Mouse (Mus musculus) thymus, adult 2 months (tissue): ENCODE measurements around the gene Spock1. TPM values are rescaled to one million over a fixed set of nuclear protein-coding genes. Genes with fewer than 3 reads are reported as not detected.

ENCODE experiments used
- DNase-seq: peaks from one replicate; pipeline ENCODE4 v3.0.0; 2021
- H3K27ac ChIP-seq: fragments of 200-500 bp; 2 replicates; pipeline ENCODE4 v1.5.1; 2012; ENCODE audit warnings: low read length, control low read depth; ENCODE audit not compliant: control insufficient read depth, insufficient read depth
- H3K27me3 ChIP-seq: fragments of 200-500 bp; 2 replicates; pipeline ENCODE4 v1.6.1; 2012; ENCODE audit warnings: mild to moderate bottlenecking, low read length, moderate library complexity, mixed read lengths; ENCODE audit not compliant: control insufficient read depth, insufficient read depth
- H3K36me3 ChIP-seq: fragments of 200-500 bp; 2 replicates; pipeline ENCODE4 v1.6.1; 2012; ENCODE audit warnings: mild to moderate bottlenecking, low read length, moderate library complexity; ENCODE audit not compliant: control insufficient read depth, insufficient read depth
- H3K4me1 ChIP-seq: fragments of 200-500 bp; replicated peaks from 2 replicates; pipeline ENCODE4 v1.6.1; 2012; ENCODE audit warnings: low read length; ENCODE audit not compliant: control insufficient read depth, insufficient read depth
- H3K4me3 ChIP-seq: fragments of 200-500 bp; 2 replicates; pipeline ENCODE4 v1.5.1; 2012; ENCODE audit warnings: mild to moderate bottlenecking, low read length, control low read depth, moderate library complexity; ENCODE audit not compliant: control insufficient read depth, insufficient read depth
- CTCF ChIP-seq: fragments of 200-500 bp; IDR thresholded peaks from 2 replicates; pipeline ENCODE4 v1.5.1; 2012; ENCODE audit warnings: mild to moderate bottlenecking, control low read depth, low read length, moderate library complexity, borderline replicate concordance; ENCODE audit not compliant: control insufficient read depth, poor library complexity, insufficient read depth; ENCODE audit errors: extremely low read depth
- POLR2A ChIP-seq: fragments of 200-500 bp; IDR thresholded peaks from 2 replicates; pipeline ENCODE4 v1.6.1; 2012; ENCODE audit warnings: mild to moderate bottlenecking, low read length, control low read depth, moderate library complexity; ENCODE audit not compliant: control insufficient read depth, poor library complexity, insufficient read depth; ENCODE audit errors: extremely low read depth
- WGBS: fragments of 180-500 bp; shearing (Covaris S2); methylation state at CpG from one replicate; pipeline ENCODE4 v1.1.7; 2018; 5-methylcytosine and 5-hydroxymethylcytosine counted together
- polyA plus RNA-seq: library from polyadenylated mRNA; depleted of rRNA; stranded (reverse); fragments of >200 nt; gene quantifications from 2 replicates; pipeline ENCODE4 v1.2.3, GENCODE M21; 2012

The Spock1 gene
- polyA plus RNA-seq, 1 experiment: 0.93 TPM

DNA sequence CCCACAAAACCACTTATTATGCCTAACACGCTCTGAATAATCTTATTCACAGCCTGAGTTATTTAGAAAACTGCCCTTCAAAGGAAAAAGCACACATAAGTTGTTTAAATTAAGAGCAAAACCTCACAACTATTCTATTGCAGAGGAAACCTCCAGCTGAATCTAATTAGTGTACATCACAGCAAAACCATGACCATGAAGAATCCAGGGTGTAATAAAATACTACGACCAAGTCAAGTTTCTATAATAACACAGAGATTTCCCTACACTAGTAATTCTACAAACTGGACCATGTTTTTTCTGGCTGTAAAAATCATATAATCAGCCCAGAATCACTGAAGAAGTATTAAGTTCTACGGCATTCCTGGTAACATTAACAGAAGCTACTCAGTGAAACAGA, 240.5 kb downstream of the Spock1 start:
- Histone ChIP-seq H3K36me3 (no peaks in the 10 kb centered on the region), H3K27me3 (no peaks in the 10 kb centered on the region), H3K27ac (no peak overlapping the region), H3K4me3 (no peak overlapping the region), H3K4me1 (no peaks in the 10 kb centered on the region)
- TF ChIP-seq POLR2A (no peak), CTCF (no peak)
- DNase-seq: no peak
- WGBS: 89% methylated on average over 3 of the region's 3 CpGs

DNA sequence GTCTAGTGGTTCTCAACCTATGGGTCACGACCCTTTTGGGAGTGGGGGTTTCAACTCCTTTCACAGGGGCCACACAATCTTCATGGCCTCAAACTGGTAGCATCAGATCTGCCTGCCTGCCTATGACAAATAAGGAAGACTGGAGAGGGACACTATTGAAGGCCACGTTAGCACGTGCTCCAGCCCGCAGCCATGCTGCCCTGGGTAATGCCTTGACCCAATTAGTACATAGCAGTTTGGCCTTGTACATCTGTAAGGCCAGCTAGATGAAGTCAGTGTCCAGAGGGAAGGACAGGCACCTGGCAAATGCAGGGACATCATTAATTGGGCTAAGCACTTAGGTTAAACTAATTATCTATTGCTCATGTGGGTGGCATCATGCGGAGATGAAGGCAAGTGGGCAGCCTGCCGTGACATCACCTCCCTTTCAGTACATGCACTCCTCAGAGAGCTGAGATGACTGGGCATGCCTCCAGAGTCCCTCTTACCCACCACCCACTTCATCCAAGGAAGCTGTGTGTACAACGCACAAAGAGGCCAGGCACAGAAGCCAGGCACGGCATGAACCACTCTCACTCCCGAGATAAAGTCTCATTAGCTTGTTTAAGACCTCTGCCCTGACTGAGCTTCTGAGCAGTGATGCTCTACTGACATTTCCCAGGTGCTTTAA, 241.8 kb downstream of the Spock1 start:
- TF ChIP-seq POLR2A: no peak
- no peak for TF ChIP-seq CTCF
- H3K4me3 ChIP-seq: no peak overlapping the region
- no peaks in the 10 kb centered on the region for H3K36me3 ChIP-seq
- no peak overlapping the region for H3K27ac ChIP-seq
- DNase-seq: no peak
- H3K27me3 ChIP-seq: no peaks in the 10 kb centered on the region
- WGBS: 66% methylated on average over 9 of the region's 9 CpGs
- H3K4me1 ChIP-seq: no peaks in the 10 kb centered on the region

DNA sequence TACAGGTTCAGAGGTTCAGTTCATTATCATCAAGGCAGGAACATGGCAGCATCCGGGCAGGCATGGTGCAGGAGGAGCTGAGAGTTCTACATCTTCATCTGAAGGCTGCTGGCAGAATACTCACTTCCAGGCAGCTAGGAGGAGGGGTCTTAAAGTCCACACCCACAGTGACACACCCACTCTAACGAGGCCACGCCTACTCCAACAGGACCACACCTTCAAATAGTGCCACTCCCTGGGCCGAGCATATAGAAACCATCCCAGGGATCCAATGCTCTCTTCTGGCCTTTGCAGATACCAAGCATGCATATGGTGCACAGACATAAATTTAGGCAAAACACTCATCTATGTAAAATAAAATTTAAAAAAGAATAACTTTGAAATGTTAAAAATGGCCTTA, 245.6 kb downstream of the Spock1 start:
- Histone ChIP-seq H3K27me3 (no peaks in the 10 kb centered on the region), H3K27ac (no peak overlapping the region), H3K4me3 (no peak overlapping the region), H3K4me1 (no peaks in the 10 kb centered on the region), H3K36me3 (no peaks in the 10 kb centered on the region)
- no peak for DNase-seq
- TF ChIP-seq POLR2A (no peak), CTCF (no peak)
- WGBS: 74% methylated on average over 4 of the region's 4 CpGs

DNA sequence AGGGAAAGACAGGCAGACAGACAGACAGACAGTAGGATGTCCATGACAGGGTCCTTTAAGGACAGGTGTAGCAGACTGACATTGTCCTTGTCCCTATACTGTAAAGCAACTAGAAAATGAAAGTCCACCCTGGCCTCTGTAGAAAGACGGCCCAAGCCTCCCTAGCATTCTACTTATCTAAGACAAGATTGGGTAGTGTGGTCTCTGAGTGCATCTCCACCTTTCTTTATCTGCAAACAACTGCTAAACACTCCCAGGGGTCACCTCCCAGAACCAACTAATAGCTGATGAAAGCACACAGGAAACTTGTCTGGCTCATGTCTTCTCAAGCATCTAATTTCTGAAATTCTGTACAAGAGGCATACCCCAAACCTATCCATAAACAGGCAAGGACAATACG, 247.6 kb downstream of the Spock1 start:
- WGBS: 92% methylated on average over 2 of the region's 2 CpGs
- no peaks in the 10 kb centered on the region for H3K27me3 ChIP-seq
- no peak overlapping the region for H3K27ac ChIP-seq
- H3K4me1 ChIP-seq: no peaks in the 10 kb centered on the region
- TF ChIP-seq POLR2A (no peak), CTCF (no peak)
- no peaks in the 10 kb centered on the region for H3K36me3 ChIP-seq
- H3K4me3 ChIP-seq: no peak overlapping the region
- DNase-seq: no peak

DNA sequence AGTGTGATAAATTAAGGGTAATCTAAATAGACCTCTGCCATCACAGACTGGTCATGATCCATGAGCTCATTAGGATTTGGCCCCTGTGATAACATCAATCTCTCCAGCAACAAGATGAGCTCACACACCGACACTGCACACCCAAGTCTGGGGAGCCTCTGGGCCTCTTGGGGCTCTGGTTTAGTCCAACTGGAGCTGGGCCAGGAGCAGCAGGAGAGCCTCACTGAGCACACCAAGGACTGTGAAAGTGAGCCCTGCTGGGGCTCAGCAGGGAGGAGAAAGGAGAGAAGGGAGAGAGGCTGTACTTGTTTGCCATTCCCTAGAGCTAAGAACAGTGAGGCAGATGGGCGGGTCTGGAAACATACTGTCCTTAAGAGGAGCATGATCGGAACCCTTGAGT, 248.3 kb downstream of the Spock1 start:
- TF ChIP-seq CTCF (no peak), POLR2A (no peak)
- H3K4me3 ChIP-seq: no peak overlapping the region
- DNase-seq: no peak
- WGBS: 92% methylated on average over 3 of the region's 3 CpGs
- no peaks in the 10 kb centered on the region for H3K36me3 ChIP-seq
- no peaks in the 10 kb centered on the region for H3K27me3 ChIP-seq
- H3K4me1 ChIP-seq: no peaks in the 10 kb centered on the region
- no peak overlapping the region for H3K27ac ChIP-seq

DNA sequence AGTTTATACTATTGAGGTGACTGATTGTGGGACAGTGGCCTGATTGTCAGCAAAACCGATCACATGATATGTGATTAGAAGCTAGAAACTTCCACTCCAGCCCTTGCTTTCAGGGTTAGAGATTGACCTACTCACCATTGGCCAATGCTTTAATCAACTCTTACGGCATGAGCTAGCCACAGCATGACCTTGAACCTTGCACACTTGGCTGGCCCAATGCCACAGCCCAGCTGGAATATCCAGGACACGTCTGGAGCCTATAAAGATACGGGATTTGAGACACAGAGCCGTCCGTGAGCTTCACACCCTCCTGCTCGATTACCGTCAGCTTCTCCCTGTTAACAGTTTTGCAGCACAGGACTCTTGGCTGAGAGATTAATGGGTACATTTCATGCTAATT, 251.5 kb downstream of the Spock1 start:
- TF ChIP-seq POLR2A: no peak
- no peak for DNase-seq
- H3K4me1 ChIP-seq: no peaks in the 10 kb centered on the region
- no peak overlapping the region for H3K27ac ChIP-seq
- H3K4me3 ChIP-seq: no peak overlapping the region
- no peaks in the 10 kb centered on the region for H3K36me3 ChIP-seq
- 94% methylated on average over 8 of the region's 8 CpGs for WGBS
- H3K27me3 ChIP-seq: no peaks in the 10 kb centered on the region

DNA sequence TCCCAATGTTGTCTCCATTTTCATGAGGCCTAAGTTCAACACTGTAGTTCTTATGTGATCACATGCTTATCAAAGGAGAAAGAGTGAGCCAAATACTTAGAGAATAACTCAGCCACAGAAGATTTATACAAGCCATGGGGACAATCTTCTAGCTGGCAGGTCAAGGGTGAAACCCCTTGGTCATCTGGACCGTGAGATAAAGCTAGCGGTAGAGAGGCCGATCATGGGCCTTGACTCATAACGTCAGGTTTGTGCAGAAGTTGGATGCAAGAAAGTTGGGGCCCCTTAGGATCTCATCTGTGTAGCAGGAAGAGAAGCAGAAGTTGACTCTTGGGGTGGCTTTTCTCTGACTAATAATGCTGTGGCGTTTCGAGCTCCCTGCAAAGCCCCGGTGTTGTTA, 253.8 kb downstream of the Spock1 start:
- no peak for TF ChIP-seq POLR2A
- no peak for TF ChIP-seq CTCF
- DNase-seq: no peak
- WGBS: 85% methylated on average over 7 of the region's 7 CpGs

More for the DNA sequence above, 253.8 kb downstream of the Spock1 start:
- H3K27me3 ChIP-seq: no peaks in the 10 kb centered on the region
- H3K4me1 ChIP-seq: no peaks in the 10 kb centered on the region
- H3K4me3 ChIP-seq: no peak overlapping the region
- H3K27ac ChIP-seq: no peak overlapping the region
- H3K36me3 ChIP-seq: no peaks in the 10 kb centered on the region
